Mouse (Mus musculus) liver, embryonic 14.5 days (tissue): ENCODE measurements around the gene Spag9.

Source experiments
- CTCF ChIP-seq: IDR thresholded peaks from 2 replicates; pipeline ENCODE4 v1.5.1; 2016; ENCODE audit warnings: antibody characterized with exemption, low read depth, control low read depth
- EP300 ChIP-seq: IDR thresholded peaks from 2 replicates; pipeline ENCODE4 v1.6.1; 2016; ENCODE audit warnings: antibody characterized with exemption, low read depth

DNA sequence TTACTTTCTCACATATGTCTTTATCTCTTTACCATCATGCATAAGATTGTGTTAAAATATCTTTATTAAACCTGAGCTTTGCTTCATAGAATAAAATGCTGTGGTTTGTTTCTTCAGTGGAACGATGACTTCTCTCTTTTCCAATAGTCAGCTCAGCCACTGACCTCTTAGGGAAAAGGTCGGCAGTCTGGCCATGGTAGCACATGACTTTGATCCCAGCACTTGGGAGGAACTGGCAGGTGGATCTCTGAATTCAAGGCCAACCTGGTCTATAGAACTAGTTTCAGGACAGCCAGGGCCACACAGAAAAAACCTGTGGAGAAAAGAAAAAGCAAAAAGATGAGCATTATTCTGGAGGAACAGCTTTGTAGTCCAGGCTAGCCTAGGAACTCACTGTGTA lies 7.5 kb downstream of the Spag9 start:
- TF ChIP-seq EP300 (no peak), CTCF (no peak)
